Mouse (Mus musculus) left cerebral cortex, postnatal 14 days (tissue): ENCODE results near the gene Ubl4b. TPM values are rescaled to one million over a fixed set of nuclear protein-coding genes. Genes with fewer than 3 reads are reported as not detected.
A peak's percentile ranks its signal among the peaks of the same experiment; 100 is the strongest.

ENCODE experiments used
- DNase-seq, 2 experiments: peaks; one replicate each; pipeline ENCODE4 v3.0.0; 2021 to 2022; ENCODE audit warnings: low spot score in 2 of 2, mixed read lengths in 1 of 2
- intact Hi-C: fragments of 180-260 bp; cut with DNase I; formaldehyde crosslinking; loops from one replicate; pipeline ENCODE4 v1.15.1; 2025
- long read RNA-seq, 2 experiments: library from polyadenylated mRNA; stranded (forward); transcript quantifications; one replicate each; pipeline ENCODE4 v2.0.0; 2021
- total RNA-seq, 2 experiments: library from RNA; stranded (reverse); gene quantifications; 2 replicates each; pipeline ENCODE4 v1.2.3; 2021

The Ubl4b gene
- total RNA-seq = under 1 TPM in 1 of 2 experiments, not detected in 1; 0.24 TPM
- long read RNA-seq, experiment 1 = 0 reads
- long read RNA-seq, experiment 2 = 0 reads

DNA sequence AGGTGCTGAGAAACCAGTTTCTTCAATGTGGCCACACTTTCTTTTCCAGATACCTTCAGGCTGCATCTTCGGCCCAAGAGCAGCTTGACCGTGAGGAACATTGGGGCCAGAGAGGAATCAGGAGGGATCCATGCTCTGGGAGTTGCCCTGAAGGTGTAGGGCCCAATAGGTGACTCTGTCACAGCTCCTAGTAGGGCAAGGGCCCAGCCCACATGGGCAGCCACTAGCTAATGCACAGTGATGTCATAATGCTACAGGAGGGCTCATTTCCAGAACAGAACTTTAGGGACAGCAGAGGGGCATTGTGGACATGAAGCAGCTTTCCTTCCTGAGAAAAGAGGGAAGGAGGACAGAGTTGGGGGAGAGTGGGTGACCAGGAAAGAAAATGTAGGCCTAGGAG lies at the start of gene Ubl4b:
Gene Ubl4b, minus strand, starts transcription at position 232 of the 400 bp plus-strand sequence.
- intact Hi-C loops = no loop called here
- DNase-seq = no peak

DNA sequence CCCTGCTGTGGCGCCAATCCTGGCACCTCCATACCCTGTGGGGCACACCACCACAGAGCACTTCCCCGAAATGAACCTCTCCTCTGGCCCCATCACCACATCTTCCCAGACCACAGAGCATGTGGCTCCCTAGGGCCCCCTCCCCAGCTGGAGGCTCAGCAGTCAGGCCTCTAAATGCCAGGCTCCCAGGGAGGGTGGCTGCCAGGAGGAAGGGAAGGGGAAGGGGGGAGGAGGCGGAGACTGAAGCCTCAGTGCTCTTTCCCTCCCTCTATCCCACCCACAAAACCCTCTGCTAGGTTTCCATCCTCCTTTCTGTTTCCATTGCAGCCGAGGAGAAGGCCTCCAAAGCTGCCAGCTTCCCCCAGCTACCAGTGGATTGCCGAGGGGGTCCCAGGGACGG lies 45.3 kb upstream of the Ubl4b start:
- intact Hi-C loops = no loop called here
- no peak for DNase-seq

DNA sequence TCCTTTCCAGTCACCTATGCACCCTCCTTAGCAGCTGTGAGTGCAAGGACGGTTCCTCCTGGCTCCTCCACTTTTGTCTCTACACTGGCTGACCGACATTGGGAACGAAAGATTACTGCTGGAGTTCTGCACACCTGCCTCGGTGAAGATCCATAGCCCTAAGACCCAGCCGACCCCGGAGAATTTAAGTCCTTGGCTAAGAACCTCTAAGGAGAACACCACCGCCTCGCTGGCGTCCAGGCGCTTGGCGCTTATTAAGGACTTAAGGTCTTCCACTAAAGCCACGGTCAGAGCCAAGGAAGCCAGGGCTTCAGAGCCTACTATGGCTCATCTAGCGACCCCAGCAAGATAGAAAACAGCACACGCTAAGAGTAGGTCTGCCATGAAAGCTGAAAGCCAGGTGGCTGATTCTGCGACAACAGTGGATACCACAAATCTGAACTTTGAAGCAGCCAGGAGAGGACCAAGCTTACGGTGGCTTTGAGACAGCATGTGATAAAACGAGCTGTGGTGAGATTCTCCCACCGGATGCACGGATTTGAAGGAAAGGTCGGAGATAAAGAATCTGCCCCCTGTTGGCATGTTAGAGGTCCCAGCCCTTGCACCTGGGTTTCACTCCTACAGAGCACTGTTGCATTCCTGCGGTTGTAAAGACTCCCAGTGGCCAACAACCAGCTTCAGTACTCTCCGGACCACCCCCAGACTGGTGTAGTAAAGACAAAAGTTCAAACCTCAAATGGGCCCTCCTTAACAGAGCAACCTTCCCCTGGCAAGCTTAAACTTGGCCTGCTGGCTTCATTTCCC lies 42.9 kb upstream of the Ubl4b start:
- intact Hi-C loops = no loop called here
- DNase-seq = no peak

DNA sequence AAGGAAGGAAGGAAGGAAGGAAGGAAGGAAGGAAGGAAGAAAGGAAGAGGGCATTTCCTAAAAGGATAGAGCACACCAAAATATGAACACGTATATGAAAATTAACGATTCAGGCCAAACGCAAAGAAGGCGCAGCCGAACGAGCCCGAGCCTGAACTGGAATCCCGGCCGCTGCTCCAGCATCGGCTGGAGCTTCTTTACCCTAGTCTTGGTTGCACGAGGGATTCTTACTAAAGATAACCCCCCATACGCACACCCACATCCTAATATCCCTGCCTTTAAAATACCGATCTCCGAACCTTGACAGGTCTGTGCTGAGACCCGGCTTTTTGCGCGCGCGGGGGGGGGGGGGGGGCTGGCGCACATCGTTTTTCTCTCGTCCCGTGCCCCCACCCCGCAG lies 42.3 kb upstream of the Ubl4b start:
- intact Hi-C loops = no loop called here
- DNase-seq = no peak

DNA sequence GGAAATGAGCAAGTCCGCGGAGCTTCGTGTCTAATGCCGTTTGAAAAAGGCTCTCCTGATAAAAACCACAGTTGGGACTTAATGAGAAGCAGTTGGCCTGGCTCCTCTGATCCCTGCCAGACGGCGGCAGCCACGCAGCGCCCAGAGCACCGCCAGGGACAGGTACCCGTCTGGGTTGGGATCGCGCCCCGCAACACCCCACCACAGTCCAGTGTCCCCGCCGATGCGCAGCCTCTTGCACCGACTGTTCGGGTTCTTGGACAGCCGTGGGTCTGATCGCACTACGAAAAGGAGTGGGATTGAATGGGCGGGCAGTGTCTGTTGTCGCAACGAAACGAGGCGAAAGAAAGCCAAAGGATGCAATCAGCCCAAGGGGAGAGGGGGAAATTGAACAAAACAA lies 41.7 kb upstream of the Ubl4b start:
- intact Hi-C loops = no loop called here
- DNase-seq = no peak

DNA sequence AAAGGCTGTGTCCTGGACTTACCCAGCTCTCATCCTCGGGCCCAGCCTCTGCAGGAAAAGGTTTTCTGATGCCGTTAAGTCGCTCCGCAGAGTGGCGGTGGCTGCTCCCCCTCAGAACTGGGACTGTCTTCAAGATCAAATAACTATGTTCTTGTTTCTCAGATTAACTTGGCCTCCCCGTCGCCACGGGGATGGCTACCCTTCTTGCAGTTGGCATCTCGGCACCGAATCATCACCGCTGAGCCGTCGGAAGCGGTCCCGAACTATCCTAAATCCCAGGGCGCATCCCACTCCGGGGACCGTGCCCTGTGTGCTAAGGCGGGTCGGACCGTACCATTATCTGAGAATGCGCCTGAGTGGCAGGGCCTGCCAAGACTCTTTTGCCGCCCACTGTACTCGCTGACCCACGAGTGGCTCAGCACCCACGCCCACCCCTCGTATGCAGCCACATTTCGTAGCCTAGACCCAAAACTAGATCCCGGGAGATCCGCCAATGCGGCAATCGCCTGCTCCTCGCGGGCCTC lies 41.1 kb upstream of the Ubl4b start:
- no peak for DNase-seq
- intact Hi-C loops = no loop called here

DNA sequence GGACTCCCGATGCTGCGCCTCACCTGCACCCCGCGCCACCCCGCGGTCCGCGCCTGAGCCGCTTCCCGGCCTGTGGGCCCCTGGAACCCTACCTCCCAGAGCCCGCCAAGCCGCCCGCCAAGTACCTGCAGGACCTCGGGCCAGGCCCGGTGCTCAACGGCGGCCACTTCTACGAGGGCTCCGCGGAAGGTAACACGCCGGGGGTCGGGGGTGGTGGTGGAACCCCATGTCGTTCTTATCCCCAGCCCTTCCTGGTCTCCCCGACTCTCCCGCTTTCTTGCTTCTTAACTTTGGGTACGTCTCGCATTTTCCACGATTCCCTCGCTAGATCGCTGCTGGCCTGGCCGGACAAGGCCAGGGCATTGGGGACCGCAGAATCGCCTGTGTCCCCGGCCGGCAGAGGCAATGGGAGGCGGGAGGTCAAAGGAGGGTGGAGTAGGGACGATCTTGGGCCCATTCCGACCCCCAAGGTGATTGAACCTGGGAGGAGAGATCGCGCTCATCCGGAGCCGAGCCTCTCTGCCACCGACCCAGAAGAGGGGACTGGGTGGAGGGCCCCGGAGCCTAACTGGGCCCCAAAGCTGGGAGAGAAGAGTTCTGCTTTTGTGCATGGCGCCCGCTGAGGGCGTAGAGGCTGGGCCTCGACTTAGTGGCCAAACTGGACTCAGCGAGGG lies 40.5 kb upstream of the Ubl4b start:
- intact Hi-C loops = no loop called here
- no peak for DNase-seq

DNA sequence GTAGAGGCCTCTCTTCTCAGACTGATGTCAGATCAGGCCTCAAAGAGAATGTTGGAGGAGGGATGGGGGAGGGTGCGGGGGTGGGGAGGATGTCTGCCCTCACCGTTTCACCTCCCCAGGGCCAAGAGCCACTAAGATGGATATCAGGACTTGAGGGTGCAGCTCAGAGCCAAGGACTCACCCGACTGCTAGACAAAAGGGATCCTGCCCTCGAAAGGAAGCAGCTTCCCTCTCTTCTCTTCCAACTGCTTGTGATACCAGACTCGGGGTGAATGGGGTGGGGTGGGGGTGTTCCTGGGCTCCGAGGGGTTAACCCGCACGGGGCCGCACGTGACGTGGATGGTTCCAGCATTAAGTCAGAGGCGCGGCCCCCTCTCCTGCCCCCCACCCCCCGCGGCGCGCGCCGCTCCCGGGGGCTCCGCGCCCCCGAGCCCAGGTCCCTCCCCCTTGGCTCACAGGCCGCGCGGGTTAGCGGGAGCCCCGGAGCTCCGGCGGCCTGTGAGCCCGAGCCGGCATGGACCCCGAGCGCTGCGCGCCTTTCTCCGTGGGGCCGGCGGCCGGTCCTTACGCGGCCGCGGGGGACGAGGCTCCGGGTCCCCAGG lies 39.9 kb upstream of the Ubl4b start, which contains the start of gene Alx3:
Gene Alx3, plus strand, starts transcription at position 370 of the 602 bp plus-strand sequence.
- DNase-seq = no peak
- intact Hi-C loops = no loop called here

DNA sequence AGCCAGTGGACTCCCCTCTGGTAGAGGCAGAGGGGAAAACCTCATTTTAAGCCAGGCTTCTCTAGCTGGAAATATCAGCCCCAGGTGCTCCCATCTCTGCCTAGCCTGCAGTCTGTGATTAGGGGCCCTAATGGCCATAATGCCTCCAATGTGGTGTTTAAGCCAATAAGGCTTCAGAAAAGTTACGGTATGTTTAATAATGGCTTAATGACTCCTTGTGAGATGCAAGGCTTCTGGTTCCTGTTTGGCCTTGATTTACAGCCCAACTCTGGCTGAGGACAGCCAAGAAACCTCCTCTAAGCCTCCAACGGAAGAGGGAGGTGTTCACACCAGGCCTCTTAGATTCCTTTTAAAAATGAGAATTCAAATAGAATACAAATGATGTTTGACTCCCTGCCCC lies 38.8 kb upstream of the Ubl4b start:
- intact Hi-C loops = no loop called here
- no peak for DNase-seq

DNA sequence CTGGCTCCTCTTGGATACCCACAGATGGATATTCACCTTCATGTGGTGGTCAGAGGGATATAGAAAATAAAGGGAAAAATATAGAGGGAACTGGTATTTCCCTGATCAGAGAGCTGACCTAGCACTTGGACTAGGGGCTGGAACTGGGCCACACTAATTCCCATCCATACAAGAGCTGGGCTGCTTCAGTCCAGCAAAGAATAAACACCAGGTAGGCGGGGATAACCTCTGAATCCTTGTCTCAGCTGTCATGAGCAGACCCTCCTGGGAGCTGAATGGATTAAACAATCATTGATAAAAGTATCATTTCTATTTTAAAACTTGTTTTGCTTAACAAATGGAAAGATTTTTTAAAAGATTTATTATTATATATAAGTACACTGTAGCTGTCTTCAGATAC lies 36.7 kb upstream of the Ubl4b start:
- no peak for DNase-seq
- intact Hi-C loops = no loop called here

DNA sequence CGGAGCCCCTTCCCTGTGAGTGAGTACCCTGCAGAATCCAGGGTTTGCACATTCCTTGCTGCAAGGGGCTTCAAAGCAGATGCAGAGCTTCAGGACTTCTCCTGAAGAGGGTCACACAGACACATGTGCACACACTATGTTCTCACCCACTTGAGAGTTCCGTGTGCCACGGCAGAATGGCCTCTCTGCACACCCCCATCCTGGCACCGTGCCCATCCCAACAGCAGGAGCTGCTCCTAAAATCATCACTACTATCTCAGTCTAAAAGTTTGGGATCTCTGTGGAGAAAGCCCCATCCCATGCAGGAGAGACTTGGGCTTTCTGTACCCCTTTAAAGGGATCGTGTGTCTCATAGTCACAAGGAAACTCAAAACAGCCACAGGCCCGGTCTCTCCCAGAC lies 31.6 kb upstream of the Ubl4b start:
- intact Hi-C loops = no loop called here
- no peak for DNase-seq

DNA sequence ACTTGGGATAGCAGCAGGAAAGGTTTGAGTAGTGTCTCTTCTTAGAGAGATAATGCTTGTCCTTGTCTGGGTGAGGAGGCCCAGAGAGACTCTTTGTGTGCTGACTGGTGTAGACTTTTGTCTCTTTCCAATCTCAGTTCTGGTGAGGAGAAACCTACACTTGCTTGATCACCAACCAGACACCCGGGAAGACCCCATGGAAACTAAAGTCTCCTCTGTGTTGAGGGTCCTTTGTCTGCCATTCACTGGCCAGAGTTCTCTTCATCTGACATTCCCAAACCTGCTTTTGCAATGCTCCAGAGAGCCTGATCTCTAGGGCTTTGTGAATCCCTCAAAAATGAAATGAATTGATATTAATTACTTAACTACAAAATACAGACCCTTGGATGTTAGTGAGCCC lies 29.0 kb upstream of the Ubl4b start:
- no peak for DNase-seq
- intact Hi-C loops = no loop called here

DNA sequence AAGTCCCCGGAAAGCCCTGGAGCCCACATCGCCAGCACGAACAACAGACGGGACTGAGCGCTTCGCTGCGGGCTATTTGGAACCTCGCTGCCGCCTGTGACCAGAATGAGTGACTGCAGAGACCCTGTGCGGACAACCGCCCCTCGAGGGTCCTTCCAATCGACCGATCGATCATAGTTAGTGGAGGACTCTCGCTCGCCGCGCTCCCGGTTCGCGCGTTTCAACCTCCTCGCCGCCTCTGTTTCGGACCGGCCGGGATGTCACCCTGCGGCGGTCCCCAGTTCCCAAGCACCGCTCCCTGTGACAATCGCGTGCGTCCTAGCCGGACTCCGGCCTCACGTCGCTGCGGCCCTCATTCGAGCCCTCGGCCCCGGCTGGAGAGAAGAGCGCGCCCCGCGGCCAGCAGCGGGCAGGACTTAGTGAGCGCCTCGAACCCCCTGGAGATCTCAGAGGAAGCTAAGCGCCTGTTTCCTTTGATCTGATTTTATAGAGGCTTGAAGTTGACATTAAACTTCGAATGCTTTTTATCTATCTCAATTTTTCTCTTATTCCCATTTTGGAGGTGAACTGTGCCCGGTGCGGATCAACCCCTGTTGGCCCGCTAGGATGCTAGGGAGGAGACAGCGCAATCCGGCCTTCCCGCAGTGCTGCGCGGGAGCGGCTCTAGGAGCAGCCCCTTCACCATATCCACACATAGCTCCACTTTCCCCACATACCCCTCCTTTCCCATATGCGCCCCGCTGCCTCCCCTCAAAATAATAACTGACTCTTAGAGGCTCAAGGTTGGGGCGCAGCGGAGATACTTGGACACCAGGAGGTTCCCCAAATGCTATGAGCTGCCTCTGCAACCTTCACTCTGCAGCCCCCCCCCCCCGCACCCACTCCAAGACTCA lies 28.2 kb upstream of the Ubl4b start:
- intact Hi-C loops = no loop called here
- DNase-seq = no peak

DNA sequence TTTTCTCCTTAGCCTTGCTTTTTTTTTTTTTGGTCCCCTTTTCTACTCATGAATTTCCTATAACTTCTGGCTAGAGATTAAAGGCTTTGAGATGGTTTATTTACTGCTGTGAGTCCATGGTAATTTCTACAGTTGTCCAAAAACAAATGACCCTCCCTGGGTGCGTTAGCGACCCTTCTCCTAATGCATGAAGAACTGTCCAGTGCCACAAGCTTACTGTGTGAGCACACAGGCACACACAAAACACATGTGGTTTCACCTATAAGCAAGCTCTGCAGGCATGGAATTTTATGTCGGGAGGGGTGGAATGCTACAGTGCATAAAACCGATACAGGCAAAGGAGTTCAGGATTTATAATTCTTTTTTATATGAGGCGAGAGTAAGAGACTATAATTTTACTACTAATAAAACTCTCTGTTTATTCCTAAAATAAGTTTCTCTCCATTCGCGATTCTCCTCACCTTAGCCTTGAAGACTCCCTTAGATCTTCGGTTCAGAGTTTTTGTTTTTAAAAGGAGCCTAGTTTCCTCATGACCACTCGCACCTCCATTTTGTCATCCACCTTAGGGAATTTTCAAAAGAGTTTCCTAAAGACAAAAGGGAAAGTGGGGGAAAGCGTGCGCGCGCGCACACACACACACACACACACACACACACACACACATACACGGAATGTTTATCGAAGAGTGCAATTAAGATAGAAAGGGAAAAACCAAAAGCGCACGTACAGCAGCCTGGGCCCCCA lies 27.4 kb upstream of the Ubl4b start:
- intact Hi-C loops = no loop called here
- no peak for DNase-seq

DNA sequence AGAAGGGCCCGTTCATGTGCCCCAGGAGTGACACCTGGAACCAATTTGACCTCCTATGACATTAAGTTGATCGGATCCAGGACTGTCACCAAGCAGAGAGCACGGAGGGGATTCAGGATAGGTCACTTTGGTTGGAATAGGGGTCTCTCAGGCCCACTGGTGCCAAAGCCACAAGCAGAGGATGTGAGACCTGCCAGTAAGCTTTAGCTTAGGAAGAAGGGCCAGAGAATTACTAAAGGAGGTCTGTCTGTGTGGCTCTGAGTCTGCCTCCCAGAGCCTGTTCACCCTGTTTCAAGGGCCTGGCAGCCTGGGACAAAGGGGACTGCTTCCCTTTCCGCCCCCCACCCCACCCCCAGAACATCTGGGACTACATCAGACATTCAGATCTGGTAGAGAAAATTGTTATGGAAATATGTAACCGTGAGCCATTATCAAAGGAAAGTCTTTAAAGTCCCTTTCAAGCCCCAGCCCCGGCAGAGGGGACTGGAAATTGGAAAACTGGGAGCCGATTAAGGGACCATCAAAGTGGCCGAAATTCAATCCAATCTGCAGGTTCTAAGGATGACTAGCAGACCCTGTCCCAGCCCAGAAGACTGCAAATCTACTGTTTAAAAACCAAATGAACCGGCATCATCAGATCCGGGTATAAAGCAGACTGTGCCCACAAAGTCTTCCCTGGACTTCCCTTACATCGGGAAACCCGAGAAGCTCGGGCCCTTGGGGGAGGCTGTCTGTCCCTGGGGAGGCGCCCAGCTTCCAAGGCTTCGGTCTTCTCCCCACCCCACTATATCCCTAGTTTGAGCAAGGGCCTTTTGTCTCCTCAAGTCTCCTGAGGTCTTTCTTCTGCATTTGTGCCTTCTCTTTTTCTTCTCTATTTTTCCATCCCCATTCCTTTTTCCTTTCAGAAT lies 26.5 kb upstream of the Ubl4b start:
- intact Hi-C loops = no loop called here
- DNase-seq = no peak

DNA sequence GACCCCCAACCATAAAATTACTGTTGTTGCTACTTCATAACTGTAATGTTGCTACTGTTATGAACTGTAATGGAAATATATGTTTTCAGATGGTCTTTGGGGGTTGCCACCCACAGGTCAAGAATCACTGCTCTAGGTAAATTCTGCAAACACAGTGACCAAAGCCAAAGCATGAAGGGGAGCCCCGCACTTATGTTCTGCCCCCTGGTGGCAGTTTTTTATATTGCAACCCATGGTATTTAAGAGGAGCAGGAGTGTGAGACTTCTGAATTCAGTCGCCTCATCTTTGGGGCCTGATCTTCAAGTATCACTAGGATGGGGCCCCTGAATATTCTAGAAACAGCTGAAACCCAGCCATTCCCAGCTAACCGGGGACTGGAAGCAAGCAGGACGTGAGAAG lies 24.6 kb upstream of the Ubl4b start:
- DNase-seq = peak; percentile 68 to 85
- intact Hi-C loops = no loop called here

DNA sequence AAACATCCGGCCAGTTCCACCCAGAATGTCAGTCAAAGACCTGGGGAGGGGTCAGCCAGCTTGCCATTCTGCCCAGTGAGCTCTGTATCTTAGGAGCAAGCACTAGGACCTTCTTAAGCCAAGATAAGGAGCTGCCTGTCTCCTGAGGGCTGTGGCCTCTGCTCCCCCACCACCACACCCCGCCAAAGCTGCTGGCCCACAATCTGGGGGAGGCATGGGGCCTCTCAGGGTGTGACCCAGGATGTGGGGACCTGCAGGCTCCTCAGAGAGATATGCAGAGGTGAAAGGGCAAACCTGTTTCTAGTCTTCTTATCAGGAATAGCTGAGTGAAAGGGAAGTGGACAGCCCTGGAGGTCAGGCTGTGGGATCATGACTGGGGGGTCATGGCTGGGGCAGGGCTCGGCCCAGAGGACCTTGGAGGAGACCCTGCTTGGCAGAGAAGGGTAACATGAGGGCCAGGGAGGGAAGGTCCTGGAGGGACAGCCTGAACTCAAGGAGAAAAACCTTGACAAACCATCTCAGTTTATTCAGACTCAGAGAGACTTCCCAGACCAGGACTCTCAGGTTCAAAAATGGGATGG lies 23.0 kb upstream of the Ubl4b start:
- DNase-seq = no peak
- intact Hi-C loops = no loop called here
